Comparison of ENCODE assay signal across 11 mouse cellular contexts in genomic region chr4:135547551-135547950, GRCm38 (mm10). TPM values are rescaled to one million over a fixed set of nuclear protein-coding genes. Genes with fewer than 3 reads are reported as not detected.
DNase-seq lines count a peak whose midpoint lies in the region; ATAC-seq and TF ChIP-seq lines count a peak whose summit lies in the region.
"Had no signal": no experiment of that assay in that cellular context is flagged by ENCODE, and none has a peak within 500 bp of the region (broad histone marks: within the 10 kb centered on the region; RNA-seq: fewer than 3 reads in every experiment).

No protein-coding gene starts in this region.

- H3K27ac ChIP-seq in intestine, embryonic 16.5 days (ENCODE audit: low read length): no peak overlapping the region
- H3K27ac ChIP-seq in intestine, postnatal 0 days (ENCODE audit: low read depth, low read length): no peak overlapping the region
- H3K27ac ChIP-seq in limb, embryonic 11.5 days (replicated peaks; ENCODE audit: low read depth, low read length): no peak overlapping the region
- no peak overlapping the region for H3K27ac ChIP-seq in neural tube, embryonic 15.5 days (replicated peaks)

- WGBS in intestine, embryonic 16.5 days: 46% methylated on average over 14 of the region's 14 CpGs
- 51% methylated on average over 14 of the region's 14 CpGs for WGBS in intestine, postnatal 0 days
- WGBS in limb, embryonic 11.5 days: 36% methylated on average over 14 of the region's 14 CpGs
- 33% methylated on average over 14 of the region's 14 CpGs for WGBS in neural tube, embryonic 15.5 days

- H3K9me3 ChIP-seq in intestine, embryonic 16.5 days (ENCODE audit: control insufficient read depth, low read length): no peaks in the 10 kb centered on the region
- H3K9me3 ChIP-seq in intestine, postnatal 0 days (ENCODE audit: control insufficient read depth): no peaks in the 10 kb centered on the region
- H3K9me3 ChIP-seq in limb, embryonic 11.5 days (ENCODE audit: control insufficient read depth, low read length): no peaks in the 10 kb centered on the region
- no peaks in the 10 kb centered on the region for H3K9me3 ChIP-seq in neural tube, embryonic 15.5 days (replicated peaks)

- peak; percentile 34 for DNase-seq in fat pad, adult 2 months (ENCODE audit: extremely low read depth, low read depth, low spot score)
- DNase-seq in limb, embryonic 11.5 days (ENCODE audit: low spot score): no peak
- DNase-seq in cerebellum, adult 11-12 months: no peak
- DNase-seq in liver: no peak
- DNase-seq: embryo, embryonic 11 days; gastrocnemius, postnatal 10 days had no signal

- H3K4me3 ChIP-seq in intestine, embryonic 16.5 days (ENCODE audit: low read length): no peak overlapping the region
- H3K4me3 ChIP-seq in intestine, postnatal 0 days (ENCODE audit: low read depth, low read length): no peak overlapping the region
- no peak overlapping the region for H3K4me3 ChIP-seq in limb, embryonic 11.5 days (ENCODE audit: low read depth, low read length)
- no peak overlapping the region for H3K4me3 ChIP-seq in neural tube, embryonic 15.5 days (replicated peaks)
- H3K4me3 ChIP-seq: myocyte had no signal

- H3K27me3 ChIP-seq in intestine, embryonic 16.5 days (replicated peaks; ENCODE audit: control insufficient read depth, insufficient read depth, low read length): no peaks in the 10 kb centered on the region
- H3K27me3 ChIP-seq in intestine, postnatal 0 days (replicated peaks; ENCODE audit: control insufficient read depth, insufficient read depth, low read length): no peaks in the 10 kb centered on the region
- no peaks in the 10 kb centered on the region; the same call in 1 of the 2 replicates for H3K27me3 ChIP-seq in limb, embryonic 11.5 days (ENCODE audit: control insufficient read depth, insufficient read depth, low read length)
- H3K27me3 ChIP-seq in neural tube, embryonic 15.5 days (replicated peaks): no peaks in the 10 kb centered on the region

- no peaks in the 10 kb centered on the region for H3K36me3 ChIP-seq in intestine, embryonic 16.5 days (ENCODE audit: control insufficient read depth, insufficient read depth, low read length)
- no peaks in the 10 kb centered on the region for H3K36me3 ChIP-seq in intestine, postnatal 0 days (ENCODE audit: control insufficient read depth, insufficient read depth)
- H3K36me3 ChIP-seq in limb, embryonic 11.5 days (ENCODE audit: control insufficient read depth, insufficient read depth, low read length): no peaks in the 10 kb centered on the region
- no peaks in the 10 kb centered on the region for H3K36me3 ChIP-seq in neural tube, embryonic 15.5 days

- peaks cover 46% of the 10 kb centered on the region for H3K4me1 ChIP-seq in intestine, embryonic 16.5 days (ENCODE audit: control insufficient read depth, insufficient read depth, low read length)
- H3K4me1 ChIP-seq in intestine, postnatal 0 days (replicated peaks; ENCODE audit: control insufficient read depth, insufficient read depth, low read length): peaks cover 5% of the 10 kb centered on the region; the same call in 1 of the 2 replicates
- H3K4me1 ChIP-seq in limb, embryonic 11.5 days (ENCODE audit: control insufficient read depth, insufficient read depth, low read length): peaks cover 50% of the 10 kb centered on the region
- peaks cover 34% of the 10 kb centered on the region for H3K4me1 ChIP-seq in neural tube, embryonic 15.5 days

- no peak overlapping the region for H3K4me2 ChIP-seq in intestine, embryonic 16.5 days (ENCODE audit: low read depth, low read length)
- no peak overlapping the region for H3K4me2 ChIP-seq in intestine, postnatal 0 days (replicated peaks; ENCODE audit: low read depth)
- H3K4me2 ChIP-seq in limb, embryonic 11.5 days (ENCODE audit: low read depth, severe bottlenecking): no peak overlapping the region
- no peak overlapping the region for H3K4me2 ChIP-seq in neural tube, embryonic 15.5 days

- H3K9ac ChIP-seq in intestine, embryonic 16.5 days (ENCODE audit: low read depth, low read length): 0 out of 2 replicates have a peak overlapping the region, but pooled peaks have one; percentile 5
- no peak overlapping the region for H3K9ac ChIP-seq in intestine, postnatal 0 days (ENCODE audit: low read depth, low read length)
- 0 out of 2 replicates have a peak overlapping the region, but pooled peaks have one; percentile 8 for H3K9ac ChIP-seq in limb, embryonic 11.5 days (ENCODE audit: low read length)
- H3K9ac ChIP-seq in neural tube, embryonic 15.5 days (replicated peaks): no peak overlapping the region

- ATAC-seq in intestine, embryonic 16.5 days: no peak
- no peak for ATAC-seq in intestine, postnatal 0 days
- no peak for ATAC-seq in limb, embryonic 11.5 days (ENCODE audit: insufficient number of reproducible peaks, low FRiP score, low TSS enrichment, low read depth)
- ATAC-seq in neural tube, embryonic 15.5 days (ENCODE audit: low FRiP score): 0 out of 2 replicates have a peak, but pooled peaks have one; percentile 33

- no peak for TF ChIP-seq CTCF in intestine, postnatal 0 days (IDR thresholded peaks at IDR 0.05; ENCODE audit: low read depth)

RNA-seq across cellular contexts. Expression of gene Grhl3, which starts 25.9 kb away (rescaled TPM):
- polyA plus RNA-seq in intestine, embryonic 16.5 days (2015; fragmentation: Nextera tagmentation; extraction: Ambion mirVana): 2.5 and 2.9 TPM in 2 replicates
- polyA plus RNA-seq in intestine, postnatal 0 days (2015; fragmentation: Nextera tagmentation; extraction: Ambion mirVana): 0.39 and 0.51 TPM in 2 replicates
- 8.3 and 11.0 TPM in 2 replicates for polyA plus RNA-seq in limb, embryonic 11.5 days (2014; fragmentation: Nextera tagmentation; extraction: Ambion mirVana)
- 1.1 and 2.6 TPM in 2 replicates for polyA plus RNA-seq in neural tube, embryonic 15.5 days (2015; fragmentation: Nextera tagmentation; extraction: Ambion mirVana)

RNA-seq across cellular contexts. Expression of gene Nipal3, which starts 52.7 kb away (rescaled TPM):
- polyA plus RNA-seq in intestine, embryonic 16.5 days (2015; fragmentation: Nextera tagmentation; extraction: Ambion mirVana): 5.2 and 5.6 TPM in 2 replicates
- 5.7 TPM in 2 replicates for polyA plus RNA-seq in intestine, postnatal 0 days (2015; fragmentation: Nextera tagmentation; extraction: Ambion mirVana)
- 2.1 and 2.6 TPM in 2 replicates for polyA plus RNA-seq in limb, embryonic 11.5 days (2014; fragmentation: Nextera tagmentation; extraction: Ambion mirVana)
- 8.0 and 8.7 TPM in 2 replicates for polyA plus RNA-seq in neural tube, embryonic 15.5 days (2015; fragmentation: Nextera tagmentation; extraction: Ambion mirVana)

RNA-seq across cellular contexts. Expression of gene Stpg1, which starts 53.0 kb away (rescaled TPM):
- polyA plus RNA-seq in intestine, embryonic 16.5 days (2015; fragmentation: Nextera tagmentation; extraction: Ambion mirVana): 0.27 and 0.29 TPM in 2 replicates
- polyA plus RNA-seq in intestine, postnatal 0 days (2015; fragmentation: Nextera tagmentation; extraction: Ambion mirVana): 0.09 TPM in 1 of 2 replicates, not detected in the other
- polyA plus RNA-seq in limb, embryonic 11.5 days (2014; fragmentation: Nextera tagmentation; extraction: Ambion mirVana): 0.13 TPM in 1 of 2 replicates, not detected in the other
- 0.23 and 0.37 TPM in 2 replicates for polyA plus RNA-seq in neural tube, embryonic 15.5 days (2015; fragmentation: Nextera tagmentation; extraction: Ambion mirVana)
- polyA plus RNA-seq: liver, embryonic 16.5 days; myocyte had no signal

Comparison
In these comparisons a context has a peak if more than half of its experiments do, and no peak if none do; other contexts are left out.
1. H3K9ac ChIP-seq: peak in intestine, embryonic 16.5 days (single experiment) and limb, embryonic 11.5 days (single experiment); none in intestine, postnatal 0 days (single experiment) and neural tube, embryonic 15.5 days (single experiment).